Mouse (Mus musculus): ENCODE data around the gene Fam205c. TPM values are rescaled to one million over a fixed set of nuclear protein-coding genes. Genes with fewer than 3 reads are reported as not detected.

The Fam205c gene
- not detected in 2 replicates for polyA plus RNA-seq (2012; rRNA removed)

DNA sequence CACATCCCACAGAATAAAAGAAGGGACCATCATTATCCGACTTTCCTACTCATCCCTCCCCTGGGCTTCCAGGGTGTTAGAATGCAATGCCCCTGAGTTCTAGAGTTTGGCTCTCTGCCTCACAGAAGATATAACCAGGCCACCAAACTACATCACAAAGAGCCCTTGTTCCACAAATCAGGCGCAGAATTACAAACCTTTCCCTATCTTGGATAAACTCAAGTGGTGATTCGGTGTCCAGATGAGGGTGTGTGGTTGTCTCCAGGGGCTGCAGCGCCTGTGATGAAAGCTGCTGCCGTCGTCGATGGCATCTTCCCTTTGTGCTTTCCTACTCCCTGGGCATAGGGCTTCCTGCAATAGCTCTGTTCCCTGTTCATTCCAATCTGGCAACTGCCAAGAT lies at the start of gene Fam205c:
TSS of gene Fam205c (minus strand) at position 101 of the 400 bp plus-strand sequence.
- no peaks in the 10 kb centered on the region for H3K4me1 ChIP-seq (ENCODE audit: control insufficient read depth, insufficient read depth, low read length)
- 81% methylated on average over 7 of the region's 7 CpGs for WGBS
- TF ChIP-seq CTCF (IDR thresholded peaks at IDR 0.05; ENCODE audit: insufficient read depth, low read length) (no peak), POLR2A (IDR thresholded peaks at IDR 0.05; ENCODE audit: borderline replicate concordance, extremely low read depth, low read depth, low read length) (no peak)
- H3K4me3 ChIP-seq (replicated peaks; ENCODE audit: extremely low read depth, low read depth, low read length), result no peak within 1 kb of the TSS
- no peak for DNase-seq

GRCm38 (mm10) chr4:42922461-42922860 lies 48.4 kb upstream of the Fam205c start:
- WGBS, result 81% methylated on average over 8 of the region's 8 CpGs
- no peak overlapping the region for H3K4me3 ChIP-seq (replicated peaks; ENCODE audit: extremely low read depth, low read depth, low read length)
- no peak for DNase-seq
- TF ChIP-seq POLR2A (IDR thresholded peaks at IDR 0.05; ENCODE audit: borderline replicate concordance, extremely low read depth, low read depth, low read length) (no peak), CTCF (IDR thresholded peaks at IDR 0.05; ENCODE audit: insufficient read depth, low read length) (no peak)
- no peaks in the 10 kb centered on the region for H3K4me1 ChIP-seq (ENCODE audit: control insufficient read depth, insufficient read depth, low read length)

- no peak for DNase-seq
- H3K4me1 ChIP-seq (ENCODE audit: control insufficient read depth, insufficient read depth, low read length), result no peaks in the 10 kb centered on the region
- 65% methylated on average over 6 of the region's 6 CpGs for WGBS
- no peak overlapping the region for H3K4me3 ChIP-seq (replicated peaks; ENCODE audit: extremely low read depth, low read depth, low read length)
- no peak for TF ChIP-seq CTCF (IDR thresholded peaks at IDR 0.05; ENCODE audit: insufficient read depth, low read length)
- no peak for TF ChIP-seq POLR2A (IDR thresholded peaks at IDR 0.05; ENCODE audit: borderline replicate concordance, extremely low read depth, low read depth, low read length)
Measured at GRCm38 (mm10) chr4:42922056-42922455, 48.0 kb upstream of the Fam205c start.

DNA sequence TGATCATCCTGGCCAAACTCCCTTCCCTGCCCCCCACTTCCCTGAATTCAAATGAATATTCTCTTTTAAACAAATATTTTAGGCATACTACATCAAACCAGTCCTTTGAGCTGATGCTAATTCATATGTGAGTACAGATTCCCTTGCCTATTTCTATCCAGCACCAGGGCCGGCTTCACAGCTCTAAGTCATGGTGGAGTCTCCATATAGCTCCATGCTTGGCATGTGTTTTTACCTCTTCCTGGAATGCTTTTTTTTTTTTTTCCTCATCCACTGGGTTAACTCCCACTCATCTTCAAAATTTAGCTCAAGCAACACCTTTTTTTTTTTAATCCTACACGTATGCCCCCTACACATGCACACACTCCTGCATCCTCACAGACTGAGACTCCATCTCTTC lies 47.5 kb upstream of the Fam205c start:
- TF ChIP-seq CTCF (IDR thresholded peaks at IDR 0.05; ENCODE audit: insufficient read depth, low read length) (no peak), POLR2A (IDR thresholded peaks at IDR 0.05; ENCODE audit: borderline replicate concordance, extremely low read depth, low read depth, low read length) (no peak)
- H3K4me1 ChIP-seq (ENCODE audit: control insufficient read depth, insufficient read depth, low read length), result peaks cover 2% of the 10 kb centered on the region; the same call in 1 of the 2 replicates
- WGBS, result 69% methylated on average over 2 of the region's 2 CpGs
- DNase-seq, result no peak
- H3K4me3 ChIP-seq (replicated peaks; ENCODE audit: extremely low read depth, low read depth, low read length), result no peak overlapping the region

DNA sequence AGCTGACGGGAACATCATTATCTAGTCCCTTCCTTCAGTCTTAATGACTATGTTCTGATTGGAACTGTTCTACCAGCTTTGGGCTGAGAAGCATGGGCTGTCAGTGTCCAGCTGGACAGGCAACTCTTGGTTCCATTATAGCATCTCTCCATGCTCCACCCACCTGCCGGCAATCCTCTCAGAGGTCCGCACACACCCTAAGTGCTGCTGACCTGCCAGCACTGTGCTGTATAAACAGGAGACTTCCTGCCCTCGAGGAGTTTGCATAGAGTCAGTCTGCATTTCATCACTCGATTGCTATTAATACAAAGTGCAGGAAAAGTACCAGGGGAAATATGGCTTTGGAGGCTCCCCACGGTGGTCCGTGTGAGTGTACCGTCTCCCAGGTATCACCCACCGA lies 46.7 kb upstream of the Fam205c start:
- no peak for DNase-seq
- Histone ChIP-seq H3K4me1 (ENCODE audit: control insufficient read depth, insufficient read depth, low read length) (peaks cover 3% of the 10 kb centered on the region; the same call in 1 of the 2 replicates), H3K4me3 (replicated peaks; ENCODE audit: extremely low read depth, low read depth, low read length) (no peak overlapping the region)
- no peak for TF ChIP-seq POLR2A (IDR thresholded peaks at IDR 0.05; ENCODE audit: borderline replicate concordance, extremely low read depth, low read depth, low read length)
- WGBS, result 39% methylated on average over 9 of the region's 9 CpGs

DNA sequence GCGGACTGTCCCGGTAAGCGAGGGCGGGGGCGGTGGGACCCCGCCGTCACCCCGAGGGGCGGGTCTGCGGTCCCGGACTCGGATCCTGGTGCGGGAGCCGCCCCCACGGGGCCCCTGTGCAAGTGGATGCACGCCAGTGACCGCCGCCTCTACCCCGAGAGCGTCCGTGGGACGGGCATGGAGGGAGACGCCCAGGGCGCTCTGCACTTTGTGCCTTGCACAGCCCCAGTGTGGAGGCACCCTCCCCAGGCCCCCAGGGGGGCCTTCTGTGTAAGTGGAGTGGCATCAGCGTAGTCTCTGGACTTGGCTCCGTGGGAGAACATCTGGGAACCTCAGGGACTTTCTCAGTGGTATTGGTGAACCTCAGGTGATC lies 43.4 kb upstream of the Fam205c start:
- TF ChIP-seq POLR2A (IDR thresholded peaks at IDR 0.05; ENCODE audit: borderline replicate concordance, extremely low read depth, low read depth, low read length) (no peak), CTCF (IDR thresholded peaks at IDR 0.05; ENCODE audit: insufficient read depth, low read length) (no peak)

DNA sequence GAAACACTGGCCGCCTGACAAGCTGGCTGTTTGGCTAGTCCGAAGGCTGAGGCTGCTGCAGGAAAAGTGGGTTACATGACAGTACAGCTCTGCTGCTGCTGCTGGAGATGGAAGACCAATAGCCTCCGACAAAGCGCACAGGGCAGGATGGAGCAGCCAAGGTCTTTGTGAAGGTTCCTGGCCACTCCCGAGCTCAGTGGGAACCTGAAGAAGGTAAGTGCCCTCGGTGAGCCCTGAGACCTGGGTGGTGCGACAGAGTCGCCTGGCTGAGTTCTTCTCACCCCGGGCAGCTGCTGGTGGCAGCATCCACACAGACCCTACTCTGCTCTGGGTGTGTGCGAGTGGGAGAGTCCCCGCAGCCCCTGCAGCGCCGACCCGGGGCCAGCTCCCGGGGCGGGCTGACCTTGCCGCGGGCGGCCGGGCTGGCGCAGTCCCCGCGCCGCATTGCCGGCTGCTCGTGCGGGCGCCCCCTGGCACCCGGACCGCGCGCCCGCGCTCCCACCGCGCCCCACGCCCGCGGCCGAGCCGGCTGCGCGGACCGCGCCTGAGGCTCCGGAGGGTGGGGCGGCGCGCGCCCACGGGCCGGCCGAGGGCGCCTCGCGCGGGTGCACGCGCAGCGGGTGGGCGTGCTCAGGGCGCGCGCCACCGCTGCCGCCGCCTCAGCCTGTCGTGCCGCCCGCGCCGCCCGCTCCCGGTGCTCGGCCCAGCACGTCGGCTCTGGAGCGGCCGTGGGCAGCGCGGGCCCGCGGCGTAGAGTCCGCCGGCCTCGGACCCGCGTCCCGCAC lies 42.8 kb upstream of the Fam205c start, which contains the start of gene Phf24:
TSS of gene Phf24 (plus strand) at position 44 of the 785 bp plus-strand sequence.
- TF ChIP-seq CTCF (IDR thresholded peaks at IDR 0.05; ENCODE audit: insufficient read depth, low read length), result no peak
- TF ChIP-seq POLR2A (IDR thresholded peaks at IDR 0.05; ENCODE audit: borderline replicate concordance, extremely low read depth, low read depth, low read length), result no peak
- Histone ChIP-seq H3K4me1 (ENCODE audit: control insufficient read depth, insufficient read depth, low read length) (peaks cover 3% of the 10 kb centered on the region; the same call in 1 of the 2 replicates), H3K4me3 (replicated peaks; ENCODE audit: extremely low read depth, low read depth, low read length) (peak within 1 kb of the TSS; percentile 39)
- peak; percentile 23 for DNase-seq
- 3% methylated on average over 89 of the region's 90 CpGs for WGBS

More for the DNA sequence above, 43.4 kb upstream of the Fam205c start:
- H3K4me1 ChIP-seq (ENCODE audit: control insufficient read depth, insufficient read depth, low read length), result peaks cover 3% of the 10 kb centered on the region; the same call in 1 of the 2 replicates
- DNase-seq, result peak; percentile 24
- peak overlapping the region; percentile 39 for H3K4me3 ChIP-seq (replicated peaks; ENCODE audit: extremely low read depth, low read depth, low read length)
- WGBS, result 6% methylated on average over 26 of the region's 26 CpGs

DNA sequence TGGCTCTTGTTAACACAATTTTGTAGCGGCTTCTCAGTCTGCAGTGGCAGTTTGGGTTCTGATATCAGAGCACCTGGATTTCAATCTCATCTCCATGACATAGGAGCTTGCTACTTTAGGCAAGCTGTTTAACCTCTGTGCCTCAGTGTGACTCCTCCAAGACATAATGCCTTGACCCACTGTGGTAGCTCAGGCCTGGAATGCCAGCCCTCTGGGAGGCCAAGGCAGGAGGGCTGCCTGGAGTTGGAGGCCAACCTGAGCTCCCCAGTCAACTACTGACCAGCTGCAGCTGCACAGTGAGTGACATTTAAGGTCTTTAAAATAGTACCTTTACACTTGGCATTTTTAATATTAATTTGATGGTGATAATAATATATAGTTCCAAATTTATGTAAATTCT lies 41.9 kb upstream of the Fam205c start:
- no peak overlapping the region for H3K4me3 ChIP-seq (replicated peaks; ENCODE audit: extremely low read depth, low read depth, low read length)
- TF ChIP-seq POLR2A (IDR thresholded peaks at IDR 0.05; ENCODE audit: borderline replicate concordance, extremely low read depth, low read depth, low read length) (no peak), CTCF (IDR thresholded peaks at IDR 0.05; ENCODE audit: insufficient read depth, low read length) (no peak)
- 90% methylated on average over 1 of the region's 1 CpGs for WGBS
- H3K4me1 ChIP-seq (ENCODE audit: control insufficient read depth, insufficient read depth, low read length), result peaks cover 3% of the 10 kb centered on the region; the same call in 1 of the 2 replicates
- DNase-seq, result no peak

- DNase-seq, result no peak
- no peak overlapping the region for H3K4me3 ChIP-seq (replicated peaks; ENCODE audit: extremely low read depth, low read depth, low read length)
- H3K4me1 ChIP-seq (ENCODE audit: control insufficient read depth, insufficient read depth, low read length), result peaks cover 3% of the 10 kb centered on the region; the same call in 1 of the 2 replicates
- WGBS, result 78% methylated on average over 12 of the region's 12 CpGs
- TF ChIP-seq CTCF (IDR thresholded peaks at IDR 0.05; ENCODE audit: insufficient read depth, low read length), result no peak
- TF ChIP-seq POLR2A (IDR thresholded peaks at IDR 0.05; ENCODE audit: borderline replicate concordance, extremely low read depth, low read depth, low read length), result no peak
Measured at GRCm38 (mm10) chr4:42915311-42915710, 41.3 kb upstream of the Fam205c start.

DNA sequence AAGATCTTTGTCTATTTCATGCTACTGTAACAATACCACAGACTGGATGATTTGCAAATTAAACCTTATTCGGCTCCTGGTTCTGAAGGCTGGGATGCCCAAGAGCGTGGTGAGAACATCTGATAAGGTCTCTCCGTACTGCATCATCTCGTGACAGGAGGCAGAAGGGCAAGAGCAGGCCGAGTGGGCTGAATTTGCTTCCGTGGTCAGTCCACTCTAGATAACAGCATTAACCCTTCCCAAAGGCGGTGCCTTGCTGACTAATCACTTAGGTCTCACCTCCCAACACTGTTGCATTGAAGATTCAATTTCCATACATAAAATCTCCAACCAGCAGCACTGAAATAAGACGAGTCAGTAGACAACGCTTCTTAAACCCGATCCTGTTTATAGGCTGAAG lies 39.4 kb upstream of the Fam205c start:
- WGBS, result 41% methylated on average over 10 of the region's 10 CpGs
- H3K4me3 ChIP-seq (replicated peaks; ENCODE audit: extremely low read depth, low read depth, low read length), result no peak overlapping the region
- peaks cover 3% of the 10 kb centered on the region; the same call in 1 of the 2 replicates for H3K4me1 ChIP-seq (ENCODE audit: control insufficient read depth, insufficient read depth, low read length)
- TF ChIP-seq CTCF (IDR thresholded peaks at IDR 0.05; ENCODE audit: insufficient read depth, low read length) (no peak), POLR2A (IDR thresholded peaks at IDR 0.05; ENCODE audit: borderline replicate concordance, extremely low read depth, low read depth, low read length) (no peak)
- no peak for DNase-seq

Measured in lung, adult 2 months (tissue).